Mouse (Mus musculus): ENCODE measurements around the gene Pmp22.
A peak's percentile ranks its signal among the peaks of the same experiment; 100 is the strongest.

Pmp22 gene

DNA sequence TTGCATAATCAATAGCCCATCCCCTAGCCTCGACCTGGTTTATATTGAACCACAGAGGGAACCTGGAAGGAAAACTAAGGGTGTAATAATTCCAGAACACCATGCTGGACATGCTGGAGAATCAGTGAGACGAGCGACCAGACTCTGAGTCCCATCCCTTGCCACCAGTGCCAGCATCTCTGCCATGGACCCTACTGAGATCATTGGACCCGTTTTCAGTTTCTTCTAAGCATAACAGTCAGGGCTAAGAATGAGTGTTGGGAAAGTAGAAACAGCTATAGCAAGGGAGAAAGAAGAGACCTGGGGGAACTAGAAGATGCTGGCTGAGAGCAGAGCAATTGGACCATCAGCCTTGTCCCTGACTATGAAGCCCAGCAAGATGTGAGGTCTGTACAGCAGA, 1.3 kb upstream of the Pmp22 start:
- DNase-seq (ENCODE audit: low read depth, low spot score) = no peak

DNA sequence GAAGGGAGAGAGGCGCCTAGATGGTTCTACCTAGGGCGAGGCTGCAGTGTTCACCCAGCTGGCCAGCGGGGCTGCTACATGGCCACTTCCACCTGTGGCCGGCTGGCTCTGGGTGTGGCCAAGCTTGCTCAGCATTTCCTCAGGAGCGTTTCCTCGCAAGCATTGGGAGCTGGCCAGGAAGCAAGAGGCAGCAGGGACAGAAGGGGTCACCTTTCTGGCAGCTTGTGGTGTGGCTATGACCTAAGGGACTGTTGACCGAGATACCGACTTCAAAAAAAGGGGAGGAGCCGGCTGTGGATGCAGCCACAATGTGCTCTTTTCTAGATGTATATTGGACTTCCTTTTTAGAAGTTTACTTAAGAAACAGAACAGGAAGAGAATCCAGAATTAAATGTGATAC, 593 bp downstream of the Pmp22 start:
- DNase-seq (ENCODE audit: low read depth, low spot score) = no peak

DNA sequence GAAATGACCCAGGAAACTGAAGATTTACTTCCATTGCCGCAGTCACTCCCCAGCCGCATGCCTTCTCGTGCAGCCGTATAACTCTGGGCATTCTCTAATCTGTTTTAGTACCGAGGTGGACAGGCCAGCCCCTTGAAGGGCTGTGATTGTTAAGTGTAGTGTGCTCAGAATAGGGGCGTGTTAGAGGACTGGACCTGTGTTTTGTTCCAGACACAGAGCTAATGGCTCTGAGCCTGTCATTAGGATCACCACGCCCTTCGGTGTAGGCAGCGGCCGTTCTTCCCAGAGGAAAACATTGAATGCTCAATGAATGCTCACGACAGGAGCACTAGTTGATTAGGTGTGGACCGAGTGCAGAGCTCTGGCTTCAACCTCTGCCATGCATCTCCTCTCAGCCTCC, 1.1 kb downstream of the Pmp22 start:
- DNase-seq (ENCODE audit: low read depth, low spot score) = no peak

DNA sequence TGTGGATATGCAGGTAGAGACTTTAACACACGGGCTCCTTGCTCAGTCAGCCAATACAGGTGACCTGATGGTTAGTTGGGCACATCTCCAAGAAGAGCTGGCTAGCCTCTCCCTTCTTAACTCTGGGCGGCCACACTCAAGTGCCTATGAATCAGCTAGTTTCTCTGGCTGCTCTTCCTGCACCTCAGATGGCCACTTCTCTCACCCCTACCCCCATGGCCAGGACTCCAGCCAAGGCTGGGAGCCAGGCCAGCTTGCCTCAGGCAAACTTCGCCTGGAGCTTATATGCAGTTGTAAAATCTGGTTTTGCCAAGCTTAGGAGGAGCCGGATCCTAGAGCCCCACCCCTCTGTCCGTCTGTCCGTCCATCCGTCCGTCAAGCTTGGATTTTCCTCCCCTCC, 1.7 kb downstream of the Pmp22 start:
- DNase-seq (ENCODE audit: low read depth, low spot score) = no peak

DNA sequence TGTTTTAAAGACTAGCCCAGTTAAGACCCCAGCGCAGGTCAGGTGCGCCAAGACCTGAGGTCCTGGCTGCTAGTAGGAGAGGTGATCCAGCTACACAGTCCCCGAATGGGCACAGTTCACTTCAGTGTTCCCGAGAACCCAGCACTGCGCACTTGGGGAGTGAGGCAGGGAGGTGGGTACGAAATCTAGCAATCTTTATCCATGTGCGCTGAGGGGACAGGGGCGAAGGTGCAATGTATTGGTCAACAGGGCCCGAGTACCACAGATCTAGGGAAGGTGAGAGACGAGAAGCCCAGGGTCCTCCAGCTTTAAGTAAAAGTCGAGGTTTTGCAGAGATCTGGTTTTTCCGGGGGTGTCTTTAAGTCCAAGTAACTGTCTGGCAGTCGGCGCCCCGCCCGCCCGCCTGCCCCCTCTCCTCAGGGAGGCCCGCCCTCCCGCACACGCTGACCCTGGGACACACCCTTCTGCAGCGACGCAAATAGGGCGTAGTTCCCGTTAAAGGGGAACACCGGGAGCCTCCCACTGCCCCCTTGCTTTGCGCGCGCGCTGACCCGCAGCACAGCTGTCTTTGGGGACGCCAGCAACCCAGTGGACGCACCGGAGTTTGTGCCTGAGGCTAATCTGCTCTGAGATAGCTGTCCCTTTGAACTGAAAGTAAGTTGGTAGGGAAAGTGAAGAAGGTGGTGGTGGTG, 2.4 kb downstream of the Pmp22 start:
- DNase-seq (ENCODE audit: low read depth, low spot score) = no peak

DNA sequence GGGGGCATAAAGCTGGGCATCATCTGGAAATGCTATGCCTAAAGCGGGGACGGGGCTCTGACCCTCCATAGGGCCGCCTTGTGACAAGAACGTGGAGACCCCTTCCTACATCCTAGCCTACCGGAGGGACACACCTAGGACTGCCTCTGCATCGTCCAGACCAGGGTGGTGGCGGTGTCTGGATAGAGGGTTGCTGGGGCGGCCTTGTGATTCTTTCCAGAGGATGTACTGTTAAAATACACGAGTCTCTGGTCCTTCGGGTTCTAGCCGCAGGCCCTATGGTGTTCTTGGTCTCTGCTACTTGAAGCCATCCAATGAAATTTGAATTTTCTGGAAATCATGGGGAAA, 2.9 kb downstream of the Pmp22 start:
- no peak for DNase-seq (ENCODE audit: low read depth, low spot score)

DNA sequence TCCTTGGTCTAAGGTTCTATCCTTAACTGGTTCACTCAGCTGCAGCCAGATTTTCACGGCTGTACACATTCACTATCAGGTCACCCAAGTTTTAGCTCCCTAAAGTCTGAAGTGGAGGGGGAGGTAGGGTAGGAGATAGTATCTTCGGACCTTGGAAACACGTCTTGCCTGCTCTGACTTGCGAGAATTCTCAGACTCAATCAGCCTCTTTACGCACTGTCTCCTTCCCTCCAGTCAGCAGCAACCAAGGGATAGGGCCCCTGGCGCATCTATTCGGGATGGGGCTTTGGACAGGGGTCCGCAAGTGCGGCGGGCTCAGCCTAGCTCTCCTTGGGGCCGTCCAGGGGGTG, 3.3 kb downstream of the Pmp22 start:
- no peak for DNase-seq (ENCODE audit: low read depth, low spot score)

DNA sequence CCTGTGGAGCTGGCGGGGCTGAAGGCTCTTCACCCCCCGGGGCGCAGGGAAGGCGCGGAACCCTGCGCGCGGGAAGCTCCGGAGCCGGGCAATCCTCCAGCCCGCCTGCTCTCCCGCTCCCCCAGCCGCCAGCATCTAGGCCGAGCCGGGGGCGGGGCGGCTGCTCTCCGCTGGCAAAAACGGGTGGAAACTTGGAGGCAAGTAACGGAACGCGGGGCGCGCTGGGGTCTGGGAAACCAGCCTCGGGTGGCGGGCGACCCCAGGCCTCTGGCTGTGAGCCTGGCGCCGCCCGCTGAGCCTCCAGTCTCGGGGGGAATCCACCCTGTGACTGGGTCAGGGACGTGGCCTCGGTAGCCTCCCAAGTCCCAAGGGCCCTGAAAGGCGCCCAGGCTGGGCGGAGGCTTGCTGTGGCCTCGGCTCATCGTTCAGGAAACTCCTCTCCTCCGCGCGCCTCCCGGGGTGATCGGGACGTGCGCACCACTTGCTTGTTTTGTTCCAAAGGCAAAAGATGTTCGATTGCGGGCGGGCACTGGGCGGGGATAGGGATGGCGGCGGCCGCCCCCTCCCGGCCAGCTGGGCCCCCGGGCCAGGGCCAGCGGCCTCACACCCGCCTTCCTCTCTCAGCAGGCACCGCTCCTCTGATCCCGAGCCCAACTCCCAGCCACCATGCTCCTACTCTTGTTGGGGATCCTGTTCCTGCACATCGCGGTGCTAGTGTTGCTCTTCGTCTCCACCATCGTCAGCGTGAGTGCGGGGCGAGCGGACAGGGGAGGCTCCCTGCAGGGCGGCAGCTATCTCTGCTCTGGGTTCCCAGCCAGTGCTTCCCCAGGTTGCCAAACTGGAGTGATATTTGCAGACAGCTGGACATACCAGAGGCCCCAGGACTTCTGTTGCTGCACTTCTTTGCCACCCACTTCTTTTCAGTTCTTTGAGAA, 4.0 kb downstream of the Pmp22 start:
- DNase-seq (ENCODE audit: low read depth, low spot score) = no peak

DNA sequence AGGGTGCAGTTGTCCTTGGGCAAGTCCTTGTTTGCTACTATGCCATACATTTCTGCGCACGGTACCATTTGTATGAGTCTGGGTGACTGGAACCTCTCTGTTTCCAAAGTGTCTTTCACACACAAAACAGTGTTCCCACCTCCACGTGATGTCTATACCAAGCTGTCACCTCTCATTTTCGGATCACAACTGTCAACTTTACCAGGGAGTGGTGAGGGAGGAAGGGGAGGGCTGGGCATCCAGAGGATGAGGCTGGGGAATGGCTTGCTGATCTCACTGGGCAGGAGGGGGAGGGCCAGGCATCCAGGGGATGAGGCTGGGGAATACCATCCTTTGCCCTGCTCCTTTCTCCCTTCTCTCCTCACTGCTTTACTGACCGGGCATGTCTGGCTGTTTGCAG, 5.2 kb downstream of the Pmp22 start:
- DNase-seq (ENCODE audit: low read depth, low spot score) = no peak

DNA sequence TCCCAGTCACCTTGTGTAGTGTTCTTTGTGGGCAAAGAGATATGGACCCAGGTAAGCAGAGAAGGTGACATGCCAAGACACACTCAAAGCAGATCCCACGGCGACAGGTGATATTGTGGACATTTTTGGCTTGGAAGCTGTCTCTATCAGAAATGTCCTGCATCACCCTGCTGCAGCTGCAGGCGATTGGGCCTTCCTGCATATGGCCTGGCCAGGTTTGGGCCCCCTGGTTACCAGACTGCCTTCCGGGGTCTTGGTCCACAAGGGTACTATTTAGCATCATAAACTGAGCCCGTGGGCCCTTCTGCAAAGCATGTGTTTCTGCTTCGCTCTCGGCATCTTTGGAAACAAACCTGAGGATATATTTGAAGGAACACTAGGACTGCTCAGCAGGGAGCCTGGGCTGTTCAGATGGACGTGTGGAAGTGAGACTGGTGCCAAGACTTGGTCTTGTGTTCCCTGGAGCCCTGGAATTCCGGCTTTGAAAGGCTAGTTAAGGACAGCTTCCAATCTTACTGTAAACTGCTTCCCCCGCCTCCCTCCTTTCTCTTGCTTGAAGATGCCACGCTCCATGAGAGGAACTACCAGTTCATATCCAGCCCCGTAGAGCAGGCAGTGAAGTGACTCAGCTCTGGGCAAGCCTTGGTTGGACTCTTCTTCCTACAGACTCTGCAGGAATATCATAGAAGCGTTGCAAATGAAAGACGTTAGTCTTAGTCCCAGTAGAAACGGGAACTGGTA, 6.1 kb downstream of the Pmp22 start:
- DNase-seq (ENCODE audit: low read depth, low spot score) = no peak

DNA sequence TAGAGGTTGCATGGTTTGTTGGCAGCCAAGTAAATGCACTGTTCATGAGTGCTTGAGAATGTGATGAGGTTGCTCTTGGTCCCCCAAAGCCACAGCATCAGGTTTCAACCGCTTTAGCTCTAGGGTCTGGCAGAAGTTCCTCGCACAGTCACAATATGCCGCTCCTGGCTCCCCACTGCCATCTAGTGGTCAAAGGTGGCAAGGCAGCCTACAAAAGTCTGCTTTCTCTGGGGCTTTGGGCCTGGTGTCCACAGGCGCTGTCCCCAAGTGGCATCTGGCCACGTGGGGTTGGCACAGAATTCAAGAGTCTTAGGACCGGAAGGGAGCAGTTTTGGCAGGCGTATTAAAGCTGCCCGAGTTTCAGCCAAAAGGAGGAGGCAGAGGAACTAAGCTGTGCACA, 6.8 kb downstream of the Pmp22 start:
- DNase-seq (ENCODE audit: low read depth, low spot score) = peak; percentile 54

DNA sequence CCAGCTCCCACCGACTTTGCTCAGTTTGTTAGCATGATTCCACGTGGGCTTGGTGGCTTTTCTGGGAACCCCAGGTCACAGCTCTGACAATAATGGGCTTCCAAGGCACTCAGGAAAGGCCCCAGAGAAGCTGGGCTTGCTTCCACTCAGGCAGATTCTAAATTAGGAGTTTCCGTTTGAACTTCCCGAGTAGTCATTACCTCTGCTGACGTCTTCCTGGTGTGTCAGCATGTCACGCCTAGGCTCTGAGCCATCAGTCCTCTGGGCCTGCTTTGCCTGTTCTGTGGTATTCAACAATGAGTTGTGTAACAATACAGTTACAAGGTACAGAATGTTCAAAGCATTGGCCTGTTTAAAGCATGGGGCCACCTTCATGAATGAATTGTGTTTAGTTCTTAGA, 7.4 kb downstream of the Pmp22 start:
- no peak for DNase-seq (ENCODE audit: low read depth, low spot score)

DNA sequence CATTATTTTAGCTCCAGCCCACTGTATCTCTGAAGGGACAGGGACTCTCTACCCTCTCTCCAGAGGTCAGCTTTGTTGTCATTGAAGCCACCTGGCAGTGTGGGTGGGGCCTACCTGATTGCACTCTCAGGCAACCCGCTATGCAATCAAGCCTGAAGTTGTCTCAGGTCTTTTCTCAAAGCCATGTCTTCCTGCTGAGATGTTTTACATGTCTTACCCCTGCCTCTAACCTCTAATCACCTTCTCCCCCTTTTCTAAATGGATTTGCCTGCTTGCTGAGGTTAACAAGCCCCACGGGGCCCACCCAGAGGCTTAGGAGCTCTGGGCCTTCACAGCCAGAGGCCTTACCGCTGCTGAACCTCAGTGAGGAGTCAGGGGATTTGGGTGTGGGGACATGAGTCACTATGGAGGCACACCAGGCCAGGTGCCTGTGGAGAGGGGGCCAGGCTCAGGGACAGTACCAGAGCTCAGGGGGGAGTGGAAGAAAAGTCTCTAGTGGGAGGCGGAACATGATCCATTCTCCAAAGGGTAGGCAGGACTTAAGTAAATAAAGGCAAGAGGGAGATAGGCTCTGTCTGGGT, 8.1 kb downstream of the Pmp22 start:
- no peak for DNase-seq (ENCODE audit: low read depth, low spot score)

DNA sequence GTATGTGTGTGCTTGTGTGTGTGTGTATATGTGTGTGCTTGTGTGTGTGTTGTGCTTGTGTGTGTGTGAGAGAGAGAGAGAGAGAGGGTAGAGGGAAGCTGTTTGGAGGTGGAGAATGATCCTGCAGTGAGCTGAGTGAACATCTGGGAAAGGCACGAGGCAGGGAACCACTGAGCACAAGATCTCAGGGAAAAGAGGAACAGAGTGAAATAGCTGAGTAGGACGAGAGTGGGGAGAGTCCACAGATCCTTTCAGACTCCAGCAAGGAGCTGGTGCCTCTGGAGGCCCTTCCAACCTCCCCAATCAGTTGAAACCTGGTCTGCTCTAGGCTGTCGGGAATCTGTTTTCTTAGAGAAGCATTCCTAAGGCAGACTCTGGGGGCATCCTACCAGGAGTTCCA, 10.0 kb downstream of the Pmp22 start:
- no peak for DNase-seq (ENCODE audit: low read depth, low spot score)

DNA sequence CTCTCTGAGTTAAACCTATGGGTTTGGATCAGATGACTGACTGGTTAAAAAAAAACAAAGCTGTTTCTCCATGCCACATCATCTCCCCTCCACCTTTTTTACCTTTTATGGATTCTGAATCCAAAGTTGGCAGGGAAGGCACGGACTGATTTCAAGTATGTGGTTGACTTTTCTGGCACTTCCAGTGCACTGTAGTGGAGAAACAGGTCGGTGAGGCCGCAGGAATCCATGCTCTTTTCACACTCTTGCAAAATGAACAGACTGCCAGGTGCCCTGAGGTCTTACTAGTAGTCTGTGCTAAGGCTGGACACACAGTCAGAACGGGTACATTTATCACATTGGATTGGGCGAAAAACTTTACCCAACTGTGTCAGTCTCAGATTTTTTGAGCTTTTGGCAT, 13.5 kb downstream of the Pmp22 start:
- DNase-seq (ENCODE audit: low read depth, low spot score) = no peak

DNA sequence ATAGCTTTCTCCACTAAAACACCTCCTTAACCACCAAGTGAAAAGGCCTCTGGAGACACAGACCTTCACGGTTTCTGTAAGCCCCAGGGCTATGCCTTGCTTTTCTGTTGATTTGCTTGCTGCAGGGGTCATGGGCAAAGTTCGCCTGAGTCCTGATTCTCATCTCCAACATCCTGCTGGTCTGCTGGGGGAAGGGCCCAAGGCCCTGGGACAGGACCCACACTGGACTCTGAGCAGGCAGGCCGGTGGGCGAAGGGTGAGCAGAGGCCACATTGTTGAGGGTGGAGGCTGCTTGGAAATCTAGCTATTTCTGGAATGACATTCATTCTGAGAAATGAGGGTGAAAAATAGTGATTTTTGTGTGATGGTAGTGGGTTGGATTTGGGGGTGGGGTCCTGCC, 14.0 kb downstream of the Pmp22 start:
- no peak for DNase-seq (ENCODE audit: low read depth, low spot score)

DNA sequence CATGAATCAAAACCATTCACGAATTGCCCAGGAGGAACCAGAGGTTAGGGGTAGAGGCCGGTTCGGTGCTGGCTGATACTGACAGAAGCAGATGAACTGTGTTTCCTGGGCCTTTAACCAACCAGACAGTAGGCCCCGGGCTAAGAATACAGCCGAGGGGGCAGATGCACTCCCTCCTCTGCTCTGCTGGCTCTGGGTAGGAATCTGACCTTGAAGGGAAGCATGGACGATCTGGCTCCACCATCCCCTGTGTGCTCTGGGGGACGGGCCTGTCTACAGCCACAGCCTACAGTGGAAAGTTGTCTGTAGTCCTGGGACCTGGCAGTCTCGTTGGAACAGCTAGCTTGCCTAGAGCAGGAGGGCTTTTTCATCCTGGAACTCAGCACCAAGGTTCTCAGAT, 14.7 kb downstream of the Pmp22 start:
- DNase-seq (ENCODE audit: low read depth, low spot score) = no peak

DNA sequence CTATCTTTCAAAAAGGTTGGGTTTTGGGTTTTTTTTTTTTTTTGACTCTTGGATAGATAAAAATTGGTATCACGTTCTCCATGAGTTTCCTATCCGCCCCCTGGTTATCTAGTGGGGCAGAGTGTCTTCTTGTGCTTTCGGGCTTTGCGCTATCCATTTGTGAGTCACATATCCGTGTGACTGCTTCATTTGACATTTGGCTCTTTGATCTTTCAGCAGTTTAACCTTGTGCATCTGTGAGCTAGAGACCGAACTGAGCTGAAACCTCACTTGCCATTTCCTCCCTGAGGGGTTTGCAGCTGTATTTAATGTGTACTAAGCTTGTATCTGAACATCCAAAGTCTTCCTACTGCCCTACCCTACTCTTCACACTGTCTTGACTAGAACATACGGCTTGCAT, 17.8 kb downstream of the Pmp22 start:
- no peak for DNase-seq (ENCODE audit: low read depth, low spot score)

DNA sequence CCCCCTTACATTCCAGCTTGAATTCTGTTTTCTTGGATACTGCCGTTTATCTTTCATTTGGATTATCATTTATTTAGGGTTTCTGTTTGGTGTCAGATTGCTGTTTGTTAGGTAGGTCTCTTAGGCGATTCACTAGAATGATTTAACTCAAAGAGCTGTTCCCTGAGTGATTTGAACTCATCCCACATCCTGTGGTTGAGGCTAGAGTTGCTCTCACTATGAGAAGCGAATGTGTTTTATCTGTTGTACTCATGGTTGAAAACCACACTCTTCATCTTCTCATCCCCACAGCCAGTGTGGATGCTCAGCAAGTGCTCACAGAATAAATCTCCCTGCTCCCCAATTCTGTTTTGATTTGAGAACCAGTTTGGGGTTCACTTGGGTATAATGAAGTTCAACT, 19.5 kb downstream of the Pmp22 start:
- DNase-seq (ENCODE audit: low read depth, low spot score) = no peak

DNA sequence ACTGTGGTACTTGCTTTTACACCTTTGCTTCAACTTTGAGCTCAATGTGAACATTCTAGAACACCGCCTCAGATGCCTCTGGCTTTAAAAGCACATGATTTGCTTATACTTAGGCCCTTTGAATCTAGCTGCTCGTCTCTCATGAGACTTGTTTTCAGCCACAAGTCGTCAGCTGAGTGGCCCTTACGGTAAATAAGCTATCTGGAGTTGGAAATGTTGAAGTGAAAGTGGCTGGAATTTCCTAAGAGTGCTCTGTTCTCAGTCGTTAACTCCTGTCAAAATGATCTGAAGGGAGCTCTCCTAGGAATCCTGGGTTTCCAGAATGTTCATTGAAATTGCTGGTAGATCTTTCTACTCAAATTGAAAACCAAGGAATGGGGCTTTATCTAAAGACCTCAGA, 23.1 kb downstream of the Pmp22 start:
- no peak for DNase-seq (ENCODE audit: low read depth, low spot score)

DNA sequence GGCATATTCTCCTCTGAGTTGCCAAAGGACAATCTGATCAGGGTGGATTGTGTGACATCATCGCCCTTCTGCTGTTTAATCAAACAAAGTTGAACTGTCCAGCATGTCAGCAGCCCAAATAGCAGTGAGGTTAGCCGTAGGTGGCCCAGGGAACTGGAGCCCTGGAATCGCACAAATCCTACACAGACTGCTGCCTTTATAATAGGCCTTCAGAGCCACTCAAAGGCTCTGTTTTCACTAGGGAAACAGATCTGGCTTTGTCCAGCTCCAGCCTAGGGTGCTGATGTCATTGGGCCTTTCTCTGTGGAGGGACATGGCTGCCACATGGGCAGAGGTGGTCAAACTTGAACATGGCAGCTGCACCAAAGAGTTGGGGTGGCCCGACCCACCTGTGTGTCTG, 28.3 kb downstream of the Pmp22 start:
- DNase-seq (ENCODE audit: low read depth, low spot score) = no peak

DNA sequence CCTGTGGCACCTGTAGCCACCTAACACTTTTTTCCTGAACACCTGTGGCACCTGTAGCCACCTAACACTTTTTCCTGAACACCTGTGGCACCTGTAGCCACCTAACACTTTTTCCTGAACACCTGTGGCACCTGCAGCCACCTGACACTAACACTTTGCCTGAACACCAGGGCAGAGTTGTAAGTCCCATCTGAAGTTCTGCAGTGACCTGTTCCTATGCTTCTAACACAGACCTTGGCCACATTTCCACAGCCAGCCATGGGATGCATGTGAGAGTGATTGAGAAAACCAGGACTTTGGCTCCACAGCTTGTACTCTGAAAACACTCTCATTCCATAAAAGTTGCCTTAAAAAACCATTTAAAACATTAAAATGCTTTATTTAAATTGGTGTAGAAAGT, 32.1 kb downstream of the Pmp22 start:
- no peak for DNase-seq (ENCODE audit: low read depth, low spot score)
